In the genomic region with DNA sequence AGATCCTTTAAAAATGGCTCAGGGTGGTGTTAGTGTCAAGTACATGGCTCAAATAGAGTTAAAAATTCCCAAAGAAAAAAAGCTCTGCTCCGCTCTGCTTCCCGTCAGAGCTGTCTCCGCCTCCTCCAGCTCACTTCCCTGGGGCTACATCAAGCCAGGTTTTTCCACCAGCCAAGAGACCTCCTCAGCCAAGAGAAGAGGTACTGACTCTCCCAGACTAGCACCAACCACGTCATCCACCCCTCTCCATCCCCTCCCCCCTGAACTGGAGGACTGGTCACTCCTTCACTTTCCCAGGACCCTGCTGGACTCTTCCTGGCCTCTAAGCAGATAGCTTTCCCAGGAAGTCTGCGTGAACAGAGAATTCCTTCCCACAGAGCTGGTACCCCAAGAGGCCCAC, we compare ENCODE assay signal across 8 mouse cellular contexts. TPM values are rescaled to one million over a fixed set of nuclear protein-coding genes. Genes with fewer than 3 reads are reported as not detected.
DNase-seq lines count a peak whose midpoint lies in the region; ATAC-seq lines count a peak whose summit lies in the region.

No protein-coding gene starts in this region.

- whole genome bisulfite sequencing in embryonic facial prominence, embryonic 13.5 days, result 5% methylated on average over 5 of the region's 5 CpGs
- WGBS in heart, embryonic 10.5 days, result 4% methylated on average over 5 of the region's 5 CpGs

- H3K27me3 ChIP-seq in embryonic facial prominence, embryonic 13.5 days, result no peaks in the 10 kb centered on the region
- H3K27me3 ChIP-seq in heart, embryonic 10.5 days (ENCODE audit: insufficient read depth, poor library complexity, severe bottlenecking), result no peaks in the 10 kb centered on the region

- peak overlapping the region; percentile 96 for H3K27ac ChIP-seq in embryonic facial prominence, embryonic 13.5 days
- peak overlapping the region; percentile 97 for H3K27ac ChIP-seq in heart, embryonic 10.5 days

- H3K9ac ChIP-seq in embryonic facial prominence, embryonic 13.5 days, result peak overlapping the region; percentile 95

- peaks cover 53% of the 10 kb centered on the region for H3K36me3 ChIP-seq in embryonic facial prominence, embryonic 13.5 days
- H3K36me3 ChIP-seq in heart, embryonic 10.5 days, result peaks cover 49% of the 10 kb centered on the region

- peak; percentile 67; the same call in 1 of the 2 replicates for ATAC-seq in embryonic facial prominence, embryonic 13.5 days (ENCODE audit: insufficient number of reproducible peaks, insufficient read depth, low FRiP score, low TSS enrichment, low read depth)
- ATAC-seq in megakaryocyte-erythroid progenitor cell, adult 5-6 weeks (replicated peaks; ENCODE audit: low FRiP score, low TSS enrichment, poor library complexity, severe bottlenecking), result no peak

- H3K4me1 ChIP-seq in embryonic facial prominence, embryonic 13.5 days, result peaks cover 44% of the 10 kb centered on the region
- peaks cover 56% of the 10 kb centered on the region for H3K4me1 ChIP-seq in heart, embryonic 10.5 days

- peak; percentile 56 for DNase-seq in 3134 (ENCODE audit: extremely low read depth, insufficient read length, low spot score)
- peak; percentile 79 to 82 for DNase-seq in adrenal gland, adult (ENCODE audit: inconsistent age in 2 of 2, low spot score in 1 of 2)
- DNase-seq in heart, embryonic 10.5 days (ENCODE audit: low spot score), result peak; percentile 92
- peak; percentile 80 for DNase-seq in kidney, adult 9 months
- peak; percentile 69 to 82 for DNase-seq in lung, adult 18-20 months
- DNase-seq in retina, postnatal 1 day, result peak; percentile 64

- H3K9me3 ChIP-seq in embryonic facial prominence, embryonic 13.5 days, result no peaks in the 10 kb centered on the region
- H3K9me3 ChIP-seq in heart, embryonic 10.5 days, result no peaks in the 10 kb centered on the region

- H3K4me2 ChIP-seq in embryonic facial prominence, embryonic 13.5 days, result peak overlapping the region; percentile 87

- H3K4me3 ChIP-seq in embryonic facial prominence, embryonic 13.5 days, result peak overlapping the region; percentile 91
- H3K4me3 ChIP-seq in heart, embryonic 10.5 days, result peak overlapping the region; percentile 94

RNA-seq across cellular contexts. Expression of a gene that starts 0.9 kb away (rescaled TPM):
- polyA plus RNA-seq in embryonic facial prominence, embryonic 13.5 days (2015; fragmentation: Nextera tagmentation; extraction: Ambion mirVana), result 161 and 165 TPM in 2 replicates
- polyA plus RNA-seq in heart, embryonic 10.5 days (2016; fragmentation: Nextera tagmentation; extraction: Ambion mirVana), result 78.4 and 91.4 TPM in 2 replicates
- 97.0 and 160 TPM in 2 replicates for total RNA-seq in megakaryocyte-erythroid progenitor cell, adult 5-6 weeks (2014; fragmentation: Nextera tagmentation)
- 28.5 and 29.5 TPM in 2 replicates for total RNA-seq in megakaryocyte-erythroid progenitor cell, adult 5-6 weeks (2017)

RNA-seq across cellular contexts. Expression of a gene that starts 6.5 kb away (rescaled TPM):
- polyA plus RNA-seq in embryonic facial prominence, embryonic 13.5 days (2015; fragmentation: Nextera tagmentation; extraction: Ambion mirVana), result 117 and 130 TPM in 2 replicates
- polyA plus RNA-seq in heart, embryonic 10.5 days (2016; fragmentation: Nextera tagmentation; extraction: Ambion mirVana), result 21.4 and 28.8 TPM in 2 replicates
- 22.7 and 46.0 TPM in 2 replicates for total RNA-seq in megakaryocyte-erythroid progenitor cell, adult 5-6 weeks (2014; fragmentation: Nextera tagmentation)
- 35.4 and 35.7 TPM in 2 replicates for total RNA-seq in megakaryocyte-erythroid progenitor cell, adult 5-6 weeks (2017)

RNA-seq across cellular contexts. Expression of a gene that starts 15.0 kb away (rescaled TPM):
- polyA plus RNA-seq in embryonic facial prominence, embryonic 13.5 days (2015; fragmentation: Nextera tagmentation; extraction: Ambion mirVana), result 28.1 and 30.8 TPM in 2 replicates
- 27.9 and 29.3 TPM in 2 replicates for polyA plus RNA-seq in heart, embryonic 10.5 days (2016; fragmentation: Nextera tagmentation; extraction: Ambion mirVana)
- 58.6 and 59.9 TPM in 2 replicates for total RNA-seq in megakaryocyte-erythroid progenitor cell, adult 5-6 weeks (2014; fragmentation: Nextera tagmentation)
- total RNA-seq in megakaryocyte-erythroid progenitor cell, adult 5-6 weeks (2017), result 28.0 and 35.3 TPM in 2 replicates

RNA-seq across cellular contexts. Expression of a gene that starts 15.9 kb away (rescaled TPM):
- polyA plus RNA-seq in embryonic facial prominence, embryonic 13.5 days (2015; fragmentation: Nextera tagmentation; extraction: Ambion mirVana), result 1.3 and 2.0 TPM in 2 replicates
- 9.2 and 12.9 TPM in 2 replicates for polyA plus RNA-seq in heart, embryonic 10.5 days (2016; fragmentation: Nextera tagmentation; extraction: Ambion mirVana)
- total RNA-seq in megakaryocyte-erythroid progenitor cell, adult 5-6 weeks (2014; fragmentation: Nextera tagmentation), result 1.8 TPM in 1 of 2 replicates, not detected in the other
- total RNA-seq in megakaryocyte-erythroid progenitor cell, adult 5-6 weeks (2017), result 1.8 TPM in 1 of 2 replicates, not detected in the other

RNA-seq across cellular contexts. Expression of a gene that starts 31.4 kb away (rescaled TPM):
- 8.9 and 9.0 TPM in 2 replicates for polyA plus RNA-seq in embryonic facial prominence, embryonic 13.5 days (2015; fragmentation: Nextera tagmentation; extraction: Ambion mirVana)
- 1.5 and 3.6 TPM in 2 replicates for polyA plus RNA-seq in heart, embryonic 10.5 days (2016; fragmentation: Nextera tagmentation; extraction: Ambion mirVana)
- total RNA-seq in megakaryocyte-erythroid progenitor cell, adult 5-6 weeks (2014; fragmentation: Nextera tagmentation), result 67.2 and 84.7 TPM in 2 replicates
- 18.5 and 23.3 TPM in 2 replicates for total RNA-seq in megakaryocyte-erythroid progenitor cell, adult 5-6 weeks (2017)
